Mouse (Mus musculus): ENCODE data around the gene Nudt14.

DNA sequence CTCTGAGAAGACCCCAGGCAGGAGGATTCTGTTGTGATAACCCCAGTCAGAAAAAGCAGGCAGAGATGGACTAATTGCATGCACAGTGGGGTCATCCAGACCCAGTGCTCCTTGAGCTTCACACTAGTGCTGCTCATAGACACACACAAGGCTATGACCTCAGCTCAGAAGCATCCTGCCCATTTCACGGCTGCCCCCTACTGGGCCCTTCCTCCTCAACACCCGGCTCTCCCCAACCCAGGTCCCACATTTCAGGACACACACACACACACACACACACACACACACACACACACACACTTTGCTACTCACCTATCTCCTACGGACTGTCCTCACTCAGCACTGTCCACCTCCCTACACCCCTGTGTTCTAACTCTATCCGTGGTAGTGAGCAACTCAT is 16.4 kb upstream of the Nudt14 start:
- TF ChIP-seq CTCF (IDR thresholded peaks at IDR 0.05; ENCODE audit: borderline replicate concordance, extremely low read depth, insufficient read depth, insufficient read length) (peak; percentile 51; the same call in 1 of the 2 replicates), POLR2A (IDR thresholded peaks at IDR 0.05; ENCODE audit: borderline replicate concordance, extremely low read depth, insufficient read depth, insufficient read length, poor library complexity, severe bottlenecking) (no peak)

Data from brain, embryonic 14.5 days (tissue).